Mouse (Mus musculus): Measurements from ENCODE around the gene Abcc1. TPM values are rescaled to one million over a fixed set of nuclear protein-coding genes. Genes with fewer than 3 reads are reported as not detected.

Gene Abcc1
- polyA plus RNA-seq, 1 experiment from 2014 or later, result 2.6 TPM

GRCm38 (mm10) chr16:14473686-14474085 lies 112.3 kb downstream of the Abcc1 start:
- 91% methylated on average over 7 of the region's 7 CpGs for WGBS
- H3K9ac ChIP-seq (ENCODE audit: low read depth, low read length), result no peak overlapping the region

DNA sequence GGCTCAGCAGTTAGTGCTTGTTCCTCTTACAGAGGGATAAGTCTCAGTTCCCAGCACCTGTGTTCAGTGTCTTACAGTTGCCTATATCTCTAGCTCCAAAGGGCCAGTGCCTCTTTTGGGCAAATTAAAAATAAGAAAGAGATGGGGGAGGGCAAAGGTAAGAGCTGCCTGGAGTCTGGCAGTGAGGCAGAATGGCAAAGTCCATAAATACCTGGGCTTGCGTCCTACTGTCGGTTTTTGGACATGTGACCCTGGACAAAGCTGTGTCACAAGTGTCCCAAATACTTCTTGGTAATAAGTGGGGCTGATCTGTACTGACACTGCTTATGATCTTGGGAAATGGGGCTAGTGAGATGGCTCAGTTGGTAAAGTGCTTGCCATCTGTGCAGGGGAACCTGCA lies 113.6 kb downstream of the Abcc1 start:
- H3K4me1 ChIP-seq (replicated peaks; ENCODE audit: control insufficient read depth, insufficient read depth, low read length), result no peaks in the 10 kb centered on the region
- no peaks in the 10 kb centered on the region for H3K9me3 ChIP-seq (ENCODE audit: control insufficient read depth)
- no peak overlapping the region for H3K4me3 ChIP-seq (ENCODE audit: low read depth, low read length)
- 78% methylated on average over 2 of the region's 2 CpGs for WGBS
- H3K9ac ChIP-seq (ENCODE audit: low read depth, low read length), result no peak overlapping the region
- H3K27me3 ChIP-seq (replicated peaks; ENCODE audit: control insufficient read depth, insufficient read depth, low read length), result no peaks in the 10 kb centered on the region
- ATAC-seq, result no peak
- no peak for TF ChIP-seq CTCF (IDR thresholded peaks at IDR 0.05; ENCODE audit: low read depth)
- H3K27ac ChIP-seq (ENCODE audit: low read depth, low read length), result no peak overlapping the region
- no peak overlapping the region for H3K4me2 ChIP-seq (replicated peaks; ENCODE audit: low read depth)
- H3K36me3 ChIP-seq (ENCODE audit: control insufficient read depth, insufficient read depth), result peaks cover 16% of the 10 kb centered on the region; the same call in 1 of the 2 replicates

More at GRCm38 (mm10) chr16:14473686-14474085, 112.3 kb downstream of the Abcc1 start:
- no peak overlapping the region for H3K4me3 ChIP-seq (ENCODE audit: low read depth, low read length)
- H3K36me3 ChIP-seq (ENCODE audit: control insufficient read depth, insufficient read depth), result peaks cover 16% of the 10 kb centered on the region; the same call in 1 of the 2 replicates
- H3K27me3 ChIP-seq (replicated peaks; ENCODE audit: control insufficient read depth, insufficient read depth, low read length), result no peaks in the 10 kb centered on the region
- TF ChIP-seq CTCF (IDR thresholded peaks at IDR 0.05; ENCODE audit: low read depth), result no peak
- no peak overlapping the region for H3K27ac ChIP-seq (ENCODE audit: low read depth, low read length)
- ATAC-seq, result no peak
- H3K4me1 ChIP-seq (replicated peaks; ENCODE audit: control insufficient read depth, insufficient read depth, low read length), result no peaks in the 10 kb centered on the region
- no peaks in the 10 kb centered on the region for H3K9me3 ChIP-seq (ENCODE audit: control insufficient read depth)
- H3K4me2 ChIP-seq (replicated peaks; ENCODE audit: low read depth), result no peak overlapping the region

DNA sequence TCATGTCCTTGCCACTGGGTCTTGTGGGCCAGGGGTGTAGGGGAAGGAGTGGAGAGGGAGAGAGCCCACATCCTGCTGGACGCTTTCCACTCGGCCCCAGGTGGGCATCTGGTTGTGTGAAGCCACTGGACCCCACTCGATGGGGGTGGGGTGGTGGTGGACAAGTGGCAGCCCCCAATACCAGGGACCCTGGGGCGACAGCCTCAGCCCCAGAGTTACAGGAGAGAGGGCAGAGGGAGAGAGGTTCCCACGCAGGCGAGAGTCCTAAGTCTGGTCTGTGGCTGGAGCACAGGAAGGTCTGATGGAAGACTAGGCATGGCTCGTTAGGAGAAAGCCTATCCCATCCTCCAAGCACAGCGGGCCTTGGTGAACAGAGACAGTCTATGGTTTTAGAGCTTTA lies 114.7 kb downstream of the Abcc1 start:
- no peak for TF ChIP-seq CTCF (IDR thresholded peaks at IDR 0.05; ENCODE audit: low read depth)
- 84% methylated on average over 8 of the region's 8 CpGs for WGBS
- H3K9ac ChIP-seq (ENCODE audit: low read depth, low read length), result no peak overlapping the region
- H3K4me3 ChIP-seq (ENCODE audit: low read depth, low read length), result no peak overlapping the region
- H3K27me3 ChIP-seq (replicated peaks; ENCODE audit: control insufficient read depth, insufficient read depth, low read length), result no peaks in the 10 kb centered on the region
- no peak overlapping the region for H3K4me2 ChIP-seq (replicated peaks; ENCODE audit: low read depth)
- H3K4me1 ChIP-seq (replicated peaks; ENCODE audit: control insufficient read depth, insufficient read depth, low read length), result no peaks in the 10 kb centered on the region
- H3K27ac ChIP-seq (ENCODE audit: low read depth, low read length), result no peak overlapping the region
- peaks cover 16% of the 10 kb centered on the region; the same call in 1 of the 2 replicates for H3K36me3 ChIP-seq (ENCODE audit: control insufficient read depth, insufficient read depth)
- no peak for ATAC-seq
- no peaks in the 10 kb centered on the region for H3K9me3 ChIP-seq (ENCODE audit: control insufficient read depth)

DNA sequence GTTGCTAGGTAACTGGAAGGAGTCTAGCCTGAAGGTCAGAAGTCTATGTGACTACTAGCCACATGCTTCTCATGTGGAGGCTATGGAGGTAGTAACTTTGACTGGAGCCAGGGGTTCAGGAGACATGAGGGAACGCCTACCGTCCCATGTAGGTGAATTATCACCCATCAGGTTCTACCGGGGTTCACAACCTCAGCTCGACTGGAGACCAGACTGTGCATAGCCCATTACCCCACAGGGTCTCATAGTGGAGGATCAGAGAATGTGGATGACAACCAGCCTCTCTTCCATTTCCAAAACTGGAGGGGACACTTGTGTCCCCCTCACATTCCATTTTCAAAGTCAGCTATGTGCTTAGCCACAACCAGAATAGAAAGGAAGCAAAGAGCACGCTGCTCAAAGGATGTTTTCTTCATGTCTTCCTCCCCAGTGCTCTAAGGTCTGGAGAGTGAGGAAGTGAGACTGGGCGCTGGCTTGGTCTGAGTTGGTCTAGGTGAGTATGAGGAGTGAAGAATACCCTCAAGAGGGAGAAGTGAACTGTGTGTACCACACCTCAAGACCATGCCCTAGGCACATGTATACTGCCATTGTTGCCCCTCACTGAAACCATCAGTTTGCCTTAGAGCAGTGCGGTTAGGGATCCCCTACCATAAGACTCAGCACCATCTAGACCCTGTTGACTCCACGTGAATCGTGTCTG lies 115.5 kb downstream of the Abcc1 start:
- ATAC-seq, result no peak
- H3K9me3 ChIP-seq (ENCODE audit: control insufficient read depth), result no peaks in the 10 kb centered on the region
- 87% methylated on average over 9 of the region's 9 CpGs for WGBS

DNA sequence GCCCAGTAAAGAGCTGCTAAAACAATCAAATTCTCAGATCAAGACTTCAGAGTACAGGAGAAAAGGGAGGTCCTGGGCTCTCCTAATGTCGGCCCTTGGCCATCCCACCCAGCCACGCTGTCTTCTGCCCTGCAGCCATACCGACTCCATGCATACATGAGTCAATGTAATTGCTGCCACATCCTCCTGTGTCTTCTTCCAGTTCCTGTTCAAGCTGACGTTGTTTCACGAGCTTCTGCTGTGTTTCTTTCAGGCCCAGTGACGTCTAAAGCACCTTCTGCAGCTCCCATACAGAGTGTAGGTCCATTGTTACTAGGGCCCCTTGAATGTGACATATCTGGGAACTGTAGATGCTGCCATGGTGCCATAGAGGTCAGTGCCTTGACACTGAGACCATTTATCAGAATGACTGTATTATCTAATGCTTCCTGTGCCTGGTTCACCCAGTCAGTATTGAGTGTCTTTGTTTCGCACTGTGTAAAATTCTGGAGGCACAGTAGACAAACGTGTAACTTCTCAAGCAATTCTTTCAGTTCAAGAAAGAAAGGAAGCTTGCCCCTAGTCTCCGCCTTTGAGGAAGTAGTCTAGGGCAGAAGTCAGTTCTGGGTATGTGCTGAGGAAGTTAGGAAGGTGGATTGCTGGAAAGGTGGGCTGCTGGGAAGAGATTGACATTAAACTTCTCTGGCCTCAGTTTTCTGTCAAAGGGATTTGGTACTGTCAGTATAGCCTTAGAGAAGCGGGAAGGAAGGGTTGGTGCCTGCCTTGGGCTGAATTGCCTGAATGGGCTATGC lies 116.3 kb downstream of the Abcc1 start:
- no peak for ATAC-seq
- no peak overlapping the region for H3K9ac ChIP-seq (ENCODE audit: low read depth, low read length)
- 68% methylated on average over 10 of the region's 10 CpGs for whole genome bisulfite sequencing
- H3K4me1 ChIP-seq (replicated peaks; ENCODE audit: control insufficient read depth, insufficient read depth, low read length), result no peaks in the 10 kb centered on the region
- no peaks in the 10 kb centered on the region for H3K9me3 ChIP-seq (ENCODE audit: control insufficient read depth)
- no peak overlapping the region for H3K27ac ChIP-seq (ENCODE audit: low read depth, low read length)
- no peak overlapping the region for H3K4me2 ChIP-seq (replicated peaks; ENCODE audit: low read depth)
- H3K27me3 ChIP-seq (replicated peaks; ENCODE audit: control insufficient read depth, insufficient read depth, low read length), result 0 out of 2 replicates have a peak, but pooled peaks cover 2% of the 10 kb centered on the region
- no peak for TF ChIP-seq CTCF (IDR thresholded peaks at IDR 0.05; ENCODE audit: low read depth)
- H3K36me3 ChIP-seq (ENCODE audit: control insufficient read depth, insufficient read depth), result peaks cover 11% of the 10 kb centered on the region; the same call in 1 of the 2 replicates
- H3K4me3 ChIP-seq (ENCODE audit: low read depth, low read length), result no peak overlapping the region

More for the DNA sequence above, 115.5 kb downstream of the Abcc1 start:
- H3K27ac ChIP-seq (ENCODE audit: low read depth, low read length), result no peak overlapping the region
- H3K36me3 ChIP-seq (ENCODE audit: control insufficient read depth, insufficient read depth), result peaks cover 16% of the 10 kb centered on the region; the same call in 1 of the 2 replicates
- no peaks in the 10 kb centered on the region for H3K27me3 ChIP-seq (replicated peaks; ENCODE audit: control insufficient read depth, insufficient read depth, low read length)
- H3K4me2 ChIP-seq (replicated peaks; ENCODE audit: low read depth), result no peak overlapping the region
- H3K4me3 ChIP-seq (ENCODE audit: low read depth, low read length), result no peak overlapping the region
- no peak for TF ChIP-seq CTCF (IDR thresholded peaks at IDR 0.05; ENCODE audit: low read depth)
- no peak overlapping the region for H3K9ac ChIP-seq (ENCODE audit: low read depth, low read length)
- no peaks in the 10 kb centered on the region for H3K4me1 ChIP-seq (replicated peaks; ENCODE audit: control insufficient read depth, insufficient read depth, low read length)

DNA sequence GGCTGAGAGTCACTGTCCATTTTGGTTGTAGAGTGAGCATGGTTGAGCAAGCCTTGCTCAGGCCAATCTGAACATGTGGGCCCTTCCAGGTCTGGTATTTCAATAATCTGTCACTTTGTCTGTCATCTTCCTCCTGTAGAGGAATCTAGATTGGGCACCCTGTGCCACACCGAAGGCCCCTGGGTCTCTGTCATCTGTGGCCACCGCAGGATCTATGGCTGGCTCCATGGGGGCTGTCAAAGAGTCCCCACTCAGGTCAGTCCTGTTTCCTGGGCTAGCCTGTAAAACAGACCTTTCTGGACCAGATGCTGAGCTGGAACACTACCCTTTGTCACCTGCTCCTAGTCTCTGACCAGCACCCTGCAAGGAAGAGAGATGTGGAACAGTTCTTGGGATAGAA lies 118.3 kb downstream of the Abcc1 start:
- Histone ChIP-seq H3K36me3 (ENCODE audit: control insufficient read depth, insufficient read depth) (no peaks in the 10 kb centered on the region), H3K27ac (ENCODE audit: low read depth, low read length) (no peak overlapping the region), H3K9ac (ENCODE audit: low read depth, low read length) (no peak overlapping the region), H3K4me2 (replicated peaks; ENCODE audit: low read depth) (no peak overlapping the region), H3K27me3 (replicated peaks; ENCODE audit: control insufficient read depth, insufficient read depth, low read length) (peaks cover 2% of the 10 kb centered on the region; the same call in 1 of the 2 replicates), H3K4me3 (ENCODE audit: low read depth, low read length) (no peak overlapping the region), H3K4me1 (replicated peaks; ENCODE audit: control insufficient read depth, insufficient read depth, low read length) (no peaks in the 10 kb centered on the region), H3K9me3 (ENCODE audit: control insufficient read depth) (no peaks in the 10 kb centered on the region)
- no peak for ATAC-seq
- no peak for TF ChIP-seq CTCF (IDR thresholded peaks at IDR 0.05; ENCODE audit: low read depth)
- WGBS, result 92% methylated on average over 2 of the region's 2 CpGs

Data from intestine, postnatal 0 days (tissue).